Mouse (Mus musculus) midbrain, postnatal 0 days (tissue): ENCODE data around the gene Zdhhc20. TPM values are rescaled to one million over a fixed set of nuclear protein-coding genes. Genes with fewer than 3 reads are reported as not detected.

Experiments
- ATAC-seq: fragments of 200-750 bp; cut with Nextera tagmentation; 2 replicates; pipeline ENCODE4 v1.8.0; 2017; ENCODE audit warnings: moderate number of reproducible peaks, mild to moderate bottlenecking, moderate TSS enrichment, moderate library complexity; ENCODE audit not compliant: low FRiP score
- DNase-seq: peaks from one replicate; pipeline ENCODE4 v3.0.0-alpha.2; 2015; ENCODE audit warnings: low spot score
- H3K27ac ChIP-seq: fragments of 300-500 bp; sonication (generic); 2 replicates; pipeline ENCODE4 v1.5.1; 2014; ENCODE audit warnings: low read depth, mild to moderate bottlenecking, low read length, mixed read lengths
- H3K27me3 ChIP-seq: fragments of 300-500 bp; sonication (generic); 2 replicates; pipeline ENCODE4 v1.6.1; 2014; ENCODE audit warnings: low read length, control low read depth, mixed read lengths; ENCODE audit not compliant: insufficient read depth
- H3K36me3 ChIP-seq: fragments of 300-500 bp; sonication (generic); 2 replicates; pipeline ENCODE4 v1.6.1; 2014; ENCODE audit warnings: low read length, control low read depth, mixed read lengths; ENCODE audit not compliant: insufficient read depth
- H3K4me1 ChIP-seq: fragments of 300-500 bp; sonication (generic); 2 replicates; pipeline ENCODE4 v1.6.1; 2014; ENCODE audit warnings: mild to moderate bottlenecking, control low read depth, antibody characterized with exemption, low read length, mixed read lengths; ENCODE audit not compliant: insufficient read depth
- H3K4me2 ChIP-seq: fragments of 300-500 bp; sonication (generic); 2 replicates; pipeline ENCODE4 v1.6.1; 2014; ENCODE audit warnings: low read depth, mild to moderate bottlenecking, low read length, mixed read lengths; ENCODE audit not compliant: poor library complexity, severe bottlenecking
- H3K4me3 ChIP-seq: fragments of 300-500 bp; sonication (generic); 2 replicates; pipeline ENCODE4 v1.5.1; 2014; ENCODE audit warnings: low read depth, mild to moderate bottlenecking, low read length, moderate library complexity
- H3K9ac ChIP-seq: fragments of 300-500 bp; sonication (generic); replicated peaks from 2 replicates; pipeline ENCODE4 v1.6.1; 2014; ENCODE audit warnings: mild to moderate bottlenecking, low read length, moderate library complexity, mixed read lengths; ENCODE audit not compliant: poor library complexity, severe bottlenecking
- H3K9me3 ChIP-seq: fragments of 300-500 bp; sonication (generic); 2 replicates; pipeline ENCODE4 v1.6.1; 2016; ENCODE audit warnings: low read length, control low read depth
- CTCF ChIP-seq: IDR thresholded peaks from 2 replicates; pipeline ENCODE4 v1.5.1; 2016; ENCODE audit warnings: antibody characterized with exemption, mild to moderate bottlenecking
- WGBS: fragments of 180-500 bp; shearing (Covaris S2); extraction: QIAGEN DNeasy Blood & Tissue Kit; methylation state at CpG from one replicate; pipeline ENCODE4 v1.1.7; 2014; 5-methylcytosine and 5-hydroxymethylcytosine counted together
- polyA plus RNA-seq: library from polyadenylated mRNA; unstranded; fragments of >200 nt; fragmentation: Nextera tagmentation; extraction: Ambion mirVana; gene quantifications from 2 replicates; pipeline ENCODE4 v1.2.1, GENCODE M21; 2015
- total RNA-seq: library from RNA; depleted of rRNA; stranded (reverse); fragments of >200 nt; gene quantifications from 2 replicates; pipeline ENCODE4 v1.2.3, GENCODE M21; 2014; rRNA removed

Zdhhc20 gene
- total RNA-seq: 21.5 and 37.3 TPM in 2 replicates
- polyA plus RNA-seq: 25.6 and 33.2 TPM in 2 replicates

- Histone ChIP-seq H3K27me3 (no peaks in the 10 kb centered on the region), H3K36me3 (no peaks in the 10 kb centered on the region), H3K4me2 (peak within 1 kb of the TSS; percentile 57), H3K27ac (peak within 1 kb of the TSS; percentile 86), H3K4me3 (peak within 1 kb of the TSS; percentile 91), H3K9me3 (no peaks in the 10 kb centered on the region), H3K4me1 (peaks cover 5% of the 10 kb centered on the region; the same call in 1 of the 2 replicates), H3K9ac (peak within 1 kb of the TSS; percentile 90)
- ATAC-seq: peak; percentile 95
- peak; percentile 95 for DNase-seq
- WGBS: 4% methylated on average over 52 of the region's 65 CpGs
- no peak for TF ChIP-seq CTCF
Observed at GRCm38 (mm10) chr14:57890011-57890842, at the start of gene Zdhhc20. Gene Zdhhc20, minus strand, starts transcription at chr14:57890276.

GRCm38 (mm10) chr14:57937297-57937696 is 47.2 kb upstream of the Zdhhc20 start:
- WGBS: 91% methylated on average over 6 of the region's 6 CpGs
- H3K27ac ChIP-seq: no peak overlapping the region

GRCm38 (mm10) chr14:57934666-57935065 is 44.6 kb upstream of the Zdhhc20 start:
- no peak overlapping the region for H3K27ac ChIP-seq
- H3K9me3 ChIP-seq: no peaks in the 10 kb centered on the region
- H3K27me3 ChIP-seq: no peaks in the 10 kb centered on the region
- H3K4me1 ChIP-seq: no peaks in the 10 kb centered on the region
- H3K36me3 ChIP-seq: peaks cover 15% of the 10 kb centered on the region
- H3K9ac ChIP-seq: no peak overlapping the region
- no peak for DNase-seq
- ATAC-seq: no peak
- H3K4me2 ChIP-seq: no peak overlapping the region
- 96% methylated on average over 13 of the region's 13 CpGs for WGBS
- no peak overlapping the region for H3K4me3 ChIP-seq
- no peak for TF ChIP-seq CTCF

More at GRCm38 (mm10) chr14:57937297-57937696, 47.2 kb upstream of the Zdhhc20 start:
- TF ChIP-seq CTCF: no peak
- Histone ChIP-seq H3K4me2 (no peak overlapping the region), H3K4me3 (no peak overlapping the region), H3K27me3 (no peaks in the 10 kb centered on the region), H3K4me1 (no peaks in the 10 kb centered on the region), H3K36me3 (peaks cover 17% of the 10 kb centered on the region), H3K9ac (no peak overlapping the region), H3K9me3 (no peaks in the 10 kb centered on the region)
- no peak for DNase-seq
- ATAC-seq: no peak

GRCm38 (mm10) chr14:57933608-57934007 is 43.5 kb upstream of the Zdhhc20 start:
- ATAC-seq (no peak), DNase-seq (no peak)
- H3K4me2 ChIP-seq: no peak overlapping the region
- no peak overlapping the region for H3K27ac ChIP-seq
- H3K36me3 ChIP-seq: peaks cover 10% of the 10 kb centered on the region
- TF ChIP-seq CTCF: no peak
- H3K4me3 ChIP-seq: no peak overlapping the region
- H3K9ac ChIP-seq: no peak overlapping the region
- H3K9me3 ChIP-seq: no peaks in the 10 kb centered on the region
- no peaks in the 10 kb centered on the region for H3K27me3 ChIP-seq
- WGBS: 91% methylated on average over 7 of the region's 7 CpGs
- no peaks in the 10 kb centered on the region for H3K4me1 ChIP-seq

GRCm38 (mm10) chr14:57932881-57933443 is 42.9 kb upstream of the Zdhhc20 start:
- 59% methylated on average over 7 of the region's 7 CpGs for WGBS
- H3K36me3 ChIP-seq: peaks cover 10% of the 10 kb centered on the region
- no peak overlapping the region for H3K27ac ChIP-seq
- no peaks in the 10 kb centered on the region for H3K9me3 ChIP-seq
- H3K4me2 ChIP-seq: no peak overlapping the region
- H3K27me3 ChIP-seq: no peaks in the 10 kb centered on the region
- no peak for ATAC-seq
- TF ChIP-seq CTCF: no peak
- no peak overlapping the region for H3K4me3 ChIP-seq
- H3K9ac ChIP-seq: no peak overlapping the region
- no peak for DNase-seq
- H3K4me1 ChIP-seq: no peaks in the 10 kb centered on the region
